Mouse (Mus musculus): ENCODE measurements at regions not wholly inside any gene's neighbourhood (a gene's known extent, or its start where the extent isn't known, plus 50 kb on each side); places are given as distances from the start of the nearest gene placed in this dataset.

DNA sequence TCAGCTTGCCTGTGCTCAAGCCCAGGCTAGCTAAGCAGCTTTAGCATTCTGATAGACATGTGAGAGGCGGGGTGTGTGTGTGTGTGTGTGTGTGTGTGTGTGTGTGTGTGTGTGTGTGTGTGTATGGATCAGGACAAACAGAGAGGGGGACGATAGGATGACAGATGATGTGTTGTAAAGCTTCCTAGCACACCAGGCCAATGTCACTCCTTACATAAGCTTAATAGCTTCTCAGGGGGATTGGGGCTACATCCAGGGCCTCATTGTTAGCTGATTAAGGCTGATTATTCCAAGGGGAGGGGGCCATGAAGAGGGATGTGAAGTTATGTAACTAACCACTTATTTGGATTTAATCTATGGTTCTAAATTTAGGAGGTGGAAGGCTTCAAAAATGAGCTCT is 76.9 kb downstream of the Lsm3 start:
- no peak for TF ChIP-seq CTCF (IDR thresholded peaks at IDR 0.05; ENCODE audit: insufficient read depth, low read length)
- TF ChIP-seq POLR2A (IDR thresholded peaks at IDR 0.05; ENCODE audit: borderline replicate concordance, extremely low read depth, low read depth, low read length), result no peak

Data from lung, adult 2 months (tissue).